Mouse (Mus musculus): ENCODE measurements around the gene Gpr4. TPM values are rescaled to one million over a fixed set of nuclear protein-coding genes. Genes with fewer than 3 reads are reported as not detected.

Gpr4 gene
- polyA plus RNA-seq, 1 experiment = 5.5 TPM

DNA sequence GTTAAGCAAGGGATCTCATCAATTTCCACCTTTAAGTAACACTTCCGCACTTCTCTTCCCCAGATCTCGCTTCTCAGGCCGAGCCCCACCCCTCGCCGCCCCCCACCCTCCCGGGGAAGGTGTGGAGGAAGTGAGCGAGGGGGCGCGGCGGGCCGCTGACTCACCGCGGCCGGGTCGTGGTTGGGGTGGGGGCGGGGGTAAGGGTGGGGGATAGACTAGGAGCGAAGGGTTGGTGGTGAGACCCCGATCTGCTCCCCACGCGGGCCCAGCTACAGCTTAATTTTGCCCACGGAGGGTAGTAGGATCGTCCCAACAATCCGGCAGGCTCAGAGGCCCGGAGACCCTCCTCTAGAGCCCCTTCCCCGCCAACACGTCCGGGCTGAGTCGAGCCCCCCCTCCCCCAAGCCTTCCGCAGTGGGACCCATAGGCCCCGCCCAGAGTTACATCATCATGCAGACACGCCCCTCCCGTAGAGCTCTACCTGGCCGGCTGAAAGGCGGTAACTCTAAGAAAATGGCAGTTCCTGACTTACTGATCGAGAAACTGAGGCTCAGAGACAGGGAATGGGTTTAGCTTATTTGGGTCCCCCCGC, 59.9 kb downstream of the Gpr4 start:
- peak overlapping the region; percentile 90 for H3K4me3 ChIP-seq (ENCODE audit: control insufficient read depth, insufficient read depth, low read length)
- H3K36me3 ChIP-seq (ENCODE audit: control insufficient read depth, insufficient read depth, low read length) = no peaks in the 10 kb centered on the region
- H3K27me3 ChIP-seq (ENCODE audit: control insufficient read depth, insufficient read depth, low read length) = no peaks in the 10 kb centered on the region
- DNase-seq = peak; percentile 90
- WGBS = 2% methylated on average over 36 of the region's 36 CpGs
- H3K27ac ChIP-seq (ENCODE audit: control insufficient read depth, insufficient read depth, low read length) = peak overlapping the region; percentile 83
- TF ChIP-seq POLR2A (IDR thresholded peaks at IDR 0.05; ENCODE audit: control insufficient read depth, extremely low read depth, insufficient read depth, low read length, poor library complexity) (peak; percentile 31; the same call in 1 of the 2 replicates), CTCF (IDR thresholded peaks at IDR 0.05; ENCODE audit: borderline replicate concordance, control insufficient read depth, extremely low read depth, insufficient read depth, low read length, poor library complexity) (no peak)
- peaks cover 30% of the 10 kb centered on the region for H3K4me1 ChIP-seq (replicated peaks; ENCODE audit: control insufficient read depth, insufficient read depth, low read length)

Other genes starting within 250 kb of the Gpr4 start
- gene Nanos2, start 225.1 kb upstream of the Gpr4 start, polyA plus RNA-seq (2012; rRNA removed) = 0.12 TPM in 1 of 2 replicates, not detected in the other
- 3.6 and 5.0 TPM in 2 replicates for gene Mypop, start 221.3 kb upstream of the Gpr4 start, polyA plus RNA-seq (2012; rRNA removed)
- gene Irf2bp1, start 208.5 kb upstream of the Gpr4 start, polyA plus RNA-seq (2012; rRNA removed) = 67.2 and 76.3 TPM in 2 replicates
- 0.51 and 0.69 TPM in 2 replicates for gene Foxa3, start 189.0 kb upstream of the Gpr4 start, polyA plus RNA-seq (2012; rRNA removed)
- gene Sympk, start 188.2 kb upstream of the Gpr4 start, polyA plus RNA-seq (2012; rRNA removed) = 150 and 189 TPM in 2 replicates
- 0.05 and 0.18 TPM in 2 replicates for gene Rsph6a, start 157.8 kb upstream of the Gpr4 start, polyA plus RNA-seq (2012; rRNA removed)
- 50.7 and 55.6 TPM in 2 replicates for gene Dmwd, start 136.3 kb upstream of the Gpr4 start, polyA plus RNA-seq (2012; rRNA removed)
- gene Dmpk, start 128.7 kb upstream of the Gpr4 start, polyA plus RNA-seq (2012; rRNA removed) = 108 and 154 TPM in 2 replicates
- gene Six5, start 117.9 kb upstream of the Gpr4 start, polyA plus RNA-seq (2012; rRNA removed) = 14.8 and 20.0 TPM in 2 replicates
- gene Gm4969, start 94.2 kb upstream of the Gpr4 start, polyA plus RNA-seq (2012; rRNA removed) = 0.24 and 0.31 TPM in 2 replicates
- 29.2 and 30.1 TPM in 2 replicates for gene Fbxo46, start 92.7 kb upstream of the Gpr4 start, polyA plus RNA-seq (2012; rRNA removed)
- gene Qpctl, start 63.2 kb upstream of the Gpr4 start, polyA plus RNA-seq (2012; rRNA removed) = 15.3 and 18.2 TPM in 2 replicates
- 32.8 and 36.7 TPM in 2 replicates for gene Snrpd2, start 62.8 kb upstream of the Gpr4 start, polyA plus RNA-seq (2012; rRNA removed)
- 0.73 and 0.79 TPM in 2 replicates for gene Gipr, start 46.4 kb upstream of the Gpr4 start, polyA plus RNA-seq (2012; rRNA removed)
- 38.9 and 40.3 TPM in 2 replicates for gene Eml2, start 36.1 kb upstream of the Gpr4 start, polyA plus RNA-seq (2012; rRNA removed)
- 46.5 and 46.7 TPM in 2 replicates for gene Opa3, start 15.8 kb downstream of the Gpr4 start, polyA plus RNA-seq (2012; rRNA removed)
- 325 and 327 TPM in 2 replicates for gene Vasp, start 59.3 kb downstream of the Gpr4 start, polyA plus RNA-seq (2012; rRNA removed)
- gene Ppm1n, start 67.5 kb downstream of the Gpr4 start, polyA plus RNA-seq (2012; rRNA removed) = 0.57 and 0.63 TPM in 2 replicates
- 3.0 and 19.9 TPM in 2 replicates for gene Rtn2, start 70.1 kb downstream of the Gpr4 start, polyA plus RNA-seq (2012; rRNA removed)
- 1.8 and 1.9 TPM in 2 replicates for gene Fosb, start 97.5 kb downstream of the Gpr4 start, polyA plus RNA-seq (2012; rRNA removed)
- gene Ercc1, start 132.2 kb downstream of the Gpr4 start, polyA plus RNA-seq (2012; rRNA removed) = 62.3 and 63.6 TPM in 2 replicates
- 7.5 and 8.0 TPM in 2 replicates for gene Cd3eap, start 146.9 kb downstream of the Gpr4 start, polyA plus RNA-seq (2012; rRNA removed)
- 13.6 and 14.2 TPM in 2 replicates for gene Ppp1r13l, start 147.2 kb downstream of the Gpr4 start, polyA plus RNA-seq (2012; rRNA removed)
- 134 and 137 TPM in 2 replicates for gene Ercc2, start 169.5 kb downstream of the Gpr4 start, polyA plus RNA-seq (2012; rRNA removed)
- gene Klc3, start 191.6 kb downstream of the Gpr4 start, polyA plus RNA-seq (2012; rRNA removed) = 73.1 and 87.0 TPM in 2 replicates
- 19.3 and 332 TPM in 2 replicates for gene Ckm, start 192.2 kb downstream of the Gpr4 start, polyA plus RNA-seq (2012; rRNA removed)
- 36.3 and 48.8 TPM in 2 replicates for gene Mark4, start 246.3 kb downstream of the Gpr4 start, polyA plus RNA-seq (2012; rRNA removed)

Data from thymus, adult 2 months (tissue).